Mouse (Mus musculus) myocyte (in vitro differentiated cells): ENCODE data around the gene Cadm2.

ENCODE experiments used
- E2F4 ChIP-seq: IDR thresholded peaks from one replicate; pipeline ENCODE4 v1.6.1; 2011; ENCODE audit warnings: mild to moderate bottlenecking, control low read depth, moderate library complexity; ENCODE audit not compliant: insufficient read depth
- MAX ChIP-seq: IDR thresholded peaks from one replicate; pipeline ENCODE4 v1.6.1; 2011; ENCODE audit warnings: low read depth, mild to moderate bottlenecking, control low read depth
- POLR2A ChIP-seq: IDR thresholded peaks from one replicate; pipeline ENCODE4 v1.6.1; 2011; ENCODE audit warnings: low read depth, mild to moderate bottlenecking, control low read depth, moderate library complexity; ENCODE audit not compliant: insufficient read length
- POLR2AphosphoS2 ChIP-seq: IDR thresholded peaks from one replicate; pipeline ENCODE4 v1.6.1; 2011; ENCODE audit warnings: low read depth, control low read depth; ENCODE audit not compliant: insufficient read length
- REST ChIP-seq: IDR thresholded peaks from one replicate; pipeline ENCODE4 v1.6.1; 2011; ENCODE audit warnings: mild to moderate bottlenecking, control low read depth, moderate library complexity; ENCODE audit not compliant: insufficient read depth, insufficient read length
- TCF3 ChIP-seq: IDR thresholded peaks from one replicate; pipeline ENCODE4 v1.6.1; 2011; ENCODE audit warnings: low read depth, control low read depth; ENCODE audit not compliant: insufficient read length
- USF1 ChIP-seq: IDR thresholded peaks from one replicate; pipeline ENCODE4 v1.6.1; 2011; ENCODE audit warnings: low read depth, mild to moderate bottlenecking, control low read depth, moderate library complexity

DNA sequence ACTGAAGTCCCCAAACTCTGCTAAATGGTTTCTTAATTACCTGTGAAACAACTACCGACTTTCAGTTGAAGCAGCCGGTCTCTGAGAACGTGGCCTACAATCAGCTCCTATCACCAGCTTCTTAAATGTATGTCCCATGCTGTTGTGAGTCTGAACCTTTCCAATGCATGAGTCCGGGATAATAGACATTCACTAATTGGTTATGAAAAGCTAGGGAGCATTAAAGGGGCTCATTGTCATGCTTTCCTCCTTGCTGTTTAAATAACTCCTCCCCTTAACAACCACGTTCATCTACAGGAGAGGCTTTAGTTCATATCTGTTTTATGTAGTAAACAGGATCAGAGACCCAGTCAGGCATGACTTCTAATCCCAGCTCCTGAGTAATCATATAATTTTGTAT is 1008.1 kb downstream of the Cadm2 start:
- TF ChIP-seq POLR2A (no peak), USF1 (no peak), MAX (no peak), REST (no peak), POLR2AphosphoS2 (no peak), E2F4 (no peak), TCF3 (no peak)
